Mouse (Mus musculus): ENCODE results near the gene Dclk3. TPM values are rescaled to one million over a fixed set of nuclear protein-coding genes. Genes with fewer than 3 reads are reported as not detected.

Dclk3 gene
- polyA plus RNA-seq (2012; fragmentation: generic; extraction: Trizol), result not detected

DNA sequence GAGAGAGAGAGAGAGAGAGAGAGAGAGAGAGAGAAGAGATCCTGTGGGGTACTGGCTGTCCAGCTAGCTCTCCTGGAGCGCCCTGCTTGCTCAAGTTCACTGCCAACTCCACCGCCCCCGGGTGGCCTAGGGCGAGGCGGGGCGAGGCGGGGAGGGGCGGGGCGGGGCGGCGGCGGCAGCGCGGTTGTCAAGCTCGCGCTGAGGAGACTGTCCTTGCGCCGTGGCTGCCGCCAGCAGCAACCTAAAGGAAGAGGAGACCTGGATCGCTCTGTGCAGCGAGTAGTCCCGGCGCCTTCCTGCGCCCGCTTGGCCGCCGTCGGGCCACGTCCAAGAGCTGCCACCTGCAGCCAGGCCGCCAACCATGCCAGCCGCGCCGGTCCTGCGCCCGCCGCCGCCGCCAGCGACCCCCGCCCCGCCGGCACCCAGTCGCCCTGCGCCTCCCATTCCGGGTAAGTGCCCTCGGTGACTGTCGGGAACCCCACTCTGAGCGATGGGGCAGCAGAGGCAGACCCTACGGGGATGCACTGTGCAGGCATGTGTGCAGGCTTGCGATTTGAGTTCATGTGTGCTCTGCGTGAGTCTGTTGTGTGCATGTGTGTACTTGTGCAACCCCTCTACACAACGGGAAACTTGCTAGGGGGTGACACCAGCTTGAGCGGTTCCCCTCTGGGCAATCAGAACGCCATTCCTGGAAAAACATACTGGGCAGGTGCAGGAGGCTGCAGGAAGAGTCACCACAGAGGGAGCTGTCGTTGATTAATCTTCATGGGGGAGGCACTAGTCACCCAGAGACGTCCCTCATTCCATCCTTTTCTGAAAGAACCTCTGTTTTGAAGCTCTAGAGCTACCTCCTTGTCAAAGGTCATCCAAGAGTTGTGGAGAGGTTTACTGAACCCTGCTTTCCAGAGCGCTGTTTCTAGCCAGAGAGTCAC is at the start of gene Dclk3:
Dclk3 (plus strand) TSS at position 178 of the 932 bp plus-strand sequence.
- TF ChIP-seq USF1 (IDR thresholded peaks at IDR 0.05; ENCODE audit: low read depth) (no peak), POLR2AphosphoS2 (IDR thresholded peaks at IDR 0.05; ENCODE audit: insufficient read length, low read depth) (no peak), MYOG (IDR thresholded peaks at IDR 0.05; ENCODE audit: control insufficient read depth in 1 of 3, insufficient read depth in 1 of 3, insufficient read length in 2 of 3, low read depth in 2 of 3) (no peak), TCF12 (IDR thresholded peaks at IDR 0.05; ENCODE audit: insufficient read depth, poor library complexity, severe bottlenecking) (no peak), E2F4 (IDR thresholded peaks at IDR 0.05; ENCODE audit: insufficient read depth) (no peak), SRF (IDR thresholded peaks at IDR 0.05; ENCODE audit: control insufficient read depth, insufficient read length, low read depth) (no peak), TCF3 (IDR thresholded peaks at IDR 0.05; ENCODE audit: insufficient read length, low read depth) (no peak), CEBPB (IDR thresholded peaks at IDR 0.05; ENCODE audit: insufficient read depth, poor library complexity, severe bottlenecking) (no peak), REST (IDR thresholded peaks at IDR 0.05; ENCODE audit: insufficient read depth, insufficient read length) (no peak), MAX (IDR thresholded peaks at IDR 0.05; ENCODE audit: low read depth) (no peak), MYOD1 (IDR thresholded peaks at IDR 0.05; ENCODE audit: control insufficient read depth in 1 of 3, insufficient read length in 2 of 3, low read depth in 2 of 3) (no peak), POLR2A (IDR thresholded peaks at IDR 0.05; ENCODE audit: insufficient read length, low read depth) (no peak)
- H3K4me3 ChIP-seq, result no peak within 1 kb of the TSS
- no peak within 1 kb of the TSS for H3ac ChIP-seq (ENCODE audit: control insufficient read depth, insufficient read length)

DNA sequence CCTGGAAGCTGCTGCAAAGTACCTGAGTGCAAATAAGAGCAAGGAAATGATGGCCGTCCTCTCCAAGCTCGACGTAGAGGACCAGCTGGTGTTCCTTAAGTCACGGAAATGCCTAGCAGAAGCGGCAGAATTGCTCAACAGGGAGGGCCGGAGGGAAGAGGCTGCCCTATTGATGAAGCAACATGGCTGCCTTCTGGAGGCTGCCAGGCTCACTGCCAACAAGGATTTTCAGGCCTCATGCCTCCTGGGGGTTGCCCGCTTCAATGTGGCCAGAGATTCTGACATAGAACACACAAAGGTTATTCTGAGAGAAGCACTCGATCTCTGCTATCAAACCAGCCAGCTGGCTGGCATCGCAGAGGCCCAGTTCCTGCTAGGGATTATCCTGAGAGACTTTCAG is 48.9 kb upstream of the Dclk3 start:
- Histone ChIP-seq H3K4me3 (no peak overlapping the region), H3ac (ENCODE audit: control insufficient read depth, insufficient read length) (no peak overlapping the region)
- TF ChIP-seq USF1 (IDR thresholded peaks at IDR 0.05; ENCODE audit: low read depth), result no peak
- no peak for TF ChIP-seq POLR2A (IDR thresholded peaks at IDR 0.05; ENCODE audit: insufficient read length, low read depth)
- no peak for TF ChIP-seq MAX (IDR thresholded peaks at IDR 0.05; ENCODE audit: low read depth)
- no peak for TF ChIP-seq REST (IDR thresholded peaks at IDR 0.05; ENCODE audit: insufficient read depth, insufficient read length)
- TF ChIP-seq POLR2AphosphoS2 (IDR thresholded peaks at IDR 0.05; ENCODE audit: insufficient read length, low read depth), result no peak
- no peak for TF ChIP-seq SRF (IDR thresholded peaks at IDR 0.05; ENCODE audit: control insufficient read depth, insufficient read length, low read depth)
- TF ChIP-seq E2F4 (IDR thresholded peaks at IDR 0.05; ENCODE audit: insufficient read depth), result no peak
- TF ChIP-seq TCF3 (IDR thresholded peaks at IDR 0.05; ENCODE audit: insufficient read length, low read depth), result no peak
- TF ChIP-seq MYOG (IDR thresholded peaks at IDR 0.05; ENCODE audit: control insufficient read depth in 1 of 3, insufficient read depth in 1 of 3, insufficient read length in 2 of 3, low read depth in 2 of 3), result no peak
- no peak for TF ChIP-seq CEBPB (IDR thresholded peaks at IDR 0.05; ENCODE audit: insufficient read depth, poor library complexity, severe bottlenecking)
- TF ChIP-seq MYOD1 (IDR thresholded peaks at IDR 0.05; ENCODE audit: control insufficient read depth in 1 of 3, insufficient read length in 2 of 3, low read depth in 2 of 3), result no peak
- TF ChIP-seq TCF12 (IDR thresholded peaks at IDR 0.05; ENCODE audit: insufficient read depth, poor library complexity, severe bottlenecking), result no peak

More for the DNA sequence above, at the start of gene Dclk3:
- Histone ChIP-seq H3K27me3 (ENCODE audit: control insufficient read depth, insufficient read depth, insufficient read length) (peaks cover 19% of the 10 kb centered on the region), H3K4me2 (ENCODE audit: low read depth) (no peak within 1 kb of the TSS), H3K36me3 (ENCODE audit: control insufficient read depth, insufficient read depth) (no peaks in the 10 kb centered on the region), H3K79me2 (ENCODE audit: control insufficient read depth, insufficient read depth) (no peaks in the 10 kb centered on the region)

DNA sequence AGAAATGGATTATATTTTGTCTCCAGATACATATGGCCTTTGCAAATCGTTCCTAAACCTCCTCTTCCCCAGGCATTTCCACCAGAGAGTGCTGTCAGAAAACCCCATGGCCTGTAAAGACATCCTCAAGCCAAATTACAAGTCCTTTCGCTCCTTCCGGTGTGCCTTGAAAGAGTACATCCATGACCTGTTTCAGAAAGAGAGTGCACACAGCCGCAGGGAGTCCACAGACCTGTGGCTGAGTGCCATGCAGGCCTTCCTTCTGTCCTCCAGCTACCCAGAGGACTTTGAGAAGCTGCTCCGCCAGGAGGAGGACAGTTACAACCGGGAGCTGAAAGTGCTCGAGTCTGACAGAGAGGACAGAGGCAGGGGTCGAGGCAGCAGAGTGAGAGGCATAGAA is 47.8 kb upstream of the Dclk3 start:
- Histone ChIP-seq H3K4me2 (ENCODE audit: low read depth) (no peak overlapping the region), H3K36me3 (ENCODE audit: control insufficient read depth, insufficient read depth) (no peaks in the 10 kb centered on the region), H3ac (ENCODE audit: control insufficient read depth, insufficient read length) (no peak overlapping the region), H3K27me3 (ENCODE audit: control insufficient read depth, insufficient read depth, insufficient read length) (peaks cover 19% of the 10 kb centered on the region), H3K79me2 (ENCODE audit: control insufficient read depth, insufficient read depth) (no peaks in the 10 kb centered on the region), H3K4me3 (no peak overlapping the region)
- no peak for TF ChIP-seq POLR2A (IDR thresholded peaks at IDR 0.05; ENCODE audit: insufficient read length, low read depth)

More for the DNA sequence above, 48.9 kb upstream of the Dclk3 start:
- H3K4me2 ChIP-seq (ENCODE audit: low read depth), result no peak overlapping the region
- no peaks in the 10 kb centered on the region for H3K36me3 ChIP-seq (ENCODE audit: control insufficient read depth, insufficient read depth)
- H3K79me2 ChIP-seq (ENCODE audit: control insufficient read depth, insufficient read depth), result no peaks in the 10 kb centered on the region
- peaks cover 19% of the 10 kb centered on the region for H3K27me3 ChIP-seq (ENCODE audit: control insufficient read depth, insufficient read depth, insufficient read length)

DNA sequence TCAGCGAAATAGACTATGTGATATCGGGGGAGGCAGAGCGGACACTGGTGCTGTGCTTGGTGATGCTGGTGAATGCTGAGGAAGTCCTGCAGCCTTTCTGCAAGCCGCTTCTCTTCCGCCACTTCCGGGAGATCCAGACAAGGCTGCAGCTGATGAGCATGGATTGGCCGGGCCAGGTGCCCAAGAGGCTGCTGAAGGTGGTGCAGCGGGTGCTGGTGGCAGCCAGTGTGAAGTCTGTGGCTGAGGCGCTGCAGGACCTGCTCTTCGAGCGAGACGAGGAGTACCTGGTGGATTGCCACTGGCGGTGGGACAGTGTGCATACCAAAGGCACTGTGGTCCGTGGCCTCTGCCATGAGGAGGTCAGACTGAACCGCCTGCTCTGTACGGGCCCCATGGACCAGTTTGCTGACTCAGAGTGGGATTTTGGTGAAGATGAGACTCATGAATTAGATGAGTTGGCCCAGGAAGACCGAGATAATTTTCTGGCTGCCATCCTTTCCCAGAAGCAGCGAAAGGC is 46.9 kb upstream of the Dclk3 start:
- Histone ChIP-seq H3ac (ENCODE audit: control insufficient read depth, insufficient read length) (no peak overlapping the region), H3K27me3 (ENCODE audit: control insufficient read depth, insufficient read depth, insufficient read length) (peaks cover 19% of the 10 kb centered on the region), H3K4me3 (no peak overlapping the region), H3K4me2 (ENCODE audit: low read depth) (no peak overlapping the region), H3K36me3 (ENCODE audit: control insufficient read depth, insufficient read depth) (no peaks in the 10 kb centered on the region), H3K79me2 (ENCODE audit: control insufficient read depth, insufficient read depth) (no peaks in the 10 kb centered on the region)
- TF ChIP-seq TCF3 (IDR thresholded peaks at IDR 0.05; ENCODE audit: insufficient read length, low read depth), result no peak
- no peak for TF ChIP-seq POLR2A (IDR thresholded peaks at IDR 0.05; ENCODE audit: insufficient read length, low read depth)
- TF ChIP-seq MAX (IDR thresholded peaks at IDR 0.05; ENCODE audit: low read depth), result no peak
- TF ChIP-seq SRF (IDR thresholded peaks at IDR 0.05; ENCODE audit: control insufficient read depth, insufficient read length, low read depth), result no peak
- TF ChIP-seq MYOG (IDR thresholded peaks at IDR 0.05; ENCODE audit: control insufficient read depth in 1 of 3, insufficient read depth in 1 of 3, insufficient read length in 2 of 3, low read depth in 2 of 3), result no peak
- no peak for TF ChIP-seq MYOD1 (IDR thresholded peaks at IDR 0.05; ENCODE audit: control insufficient read depth in 1 of 3, insufficient read length in 2 of 3, low read depth in 2 of 3)
- no peak for TF ChIP-seq E2F4 (IDR thresholded peaks at IDR 0.05; ENCODE audit: insufficient read depth)
- TF ChIP-seq TCF12 (IDR thresholded peaks at IDR 0.05; ENCODE audit: insufficient read depth, poor library complexity, severe bottlenecking), result no peak
- no peak for TF ChIP-seq REST (IDR thresholded peaks at IDR 0.05; ENCODE audit: insufficient read depth, insufficient read length)
- no peak for TF ChIP-seq CEBPB (IDR thresholded peaks at IDR 0.05; ENCODE audit: insufficient read depth, poor library complexity, severe bottlenecking)
- no peak for TF ChIP-seq POLR2AphosphoS2 (IDR thresholded peaks at IDR 0.05; ENCODE audit: insufficient read length, low read depth)
- no peak for TF ChIP-seq USF1 (IDR thresholded peaks at IDR 0.05; ENCODE audit: low read depth)
